Mouse (Mus musculus) cerebellum, adult 2 months (tissue): ENCODE results near the gene Heatr5b.

Source experiments
- CTCF ChIP-seq: fragments of 200-500 bp; IDR thresholded peaks from 2 replicates; pipeline ENCODE4 v1.5.1; 2011; ENCODE audit warnings: low read depth, mild to moderate bottlenecking, control low read depth, low read length, moderate library complexity, borderline replicate concordance; ENCODE audit not compliant: insufficient read depth
- POLR2A ChIP-seq: fragments of 200-500 bp; IDR thresholded peaks from 2 replicates; pipeline ENCODE4 v1.6.1; 2011; ENCODE audit warnings: low read length, control low read depth, borderline replicate concordance; ENCODE audit not compliant: insufficient read depth

DNA sequence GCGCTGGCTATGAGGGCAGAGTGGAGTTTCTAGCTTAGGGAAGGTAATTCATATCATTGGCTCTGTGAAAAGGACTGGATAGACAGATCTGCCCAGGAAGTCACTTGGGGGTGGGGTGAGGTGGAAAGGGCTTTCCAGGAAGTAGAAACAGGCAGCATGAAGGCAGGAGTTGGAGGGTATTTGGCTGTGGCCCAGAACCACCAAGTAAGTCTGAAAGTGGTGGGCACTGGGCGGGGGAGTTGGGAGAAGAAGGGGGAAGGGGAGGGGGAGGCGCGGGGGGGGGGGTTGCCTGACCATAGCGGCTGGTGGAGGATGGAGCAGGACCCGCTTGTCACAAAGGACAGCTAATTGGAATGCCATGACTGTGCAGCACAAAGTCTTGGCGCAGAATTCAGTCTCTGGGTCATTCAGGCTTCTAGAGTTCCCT lies 46.7 kb upstream of the Heatr5b start:
- no peak for TF ChIP-seq CTCF
- no peak for TF ChIP-seq POLR2A
